Mouse (Mus musculus) mesoderm, embryonic 11.5 days (tissue): Measurements from ENCODE around the gene Syap1.
"Not testable (repeated sequence)": the region's sequence is repeated elsewhere in the genome, so short reads cannot be mapped to it uniquely, and the experiment has no call there.

Source experiments
- DNase-seq: peaks from one replicate; pipeline ENCODE4 v3.0.0-alpha.2; 2012; ENCODE audit warnings: low read depth, low spot score

The Syap1 gene

GRCm38 (mm10) chrX:162830313-162830712 lies 57.9 kb downstream of the Syap1 start:
- DNase-seq, result not testable (repeated sequence)

- no peak for DNase-seq
Observed at GRCm38 (mm10) chrX:162829741-162830140, 58.5 kb downstream of the Syap1 start.

- peak; percentile 96 for DNase-seq
Observed at GRCm38 (mm10) chrX:162829203-162829708, 59.0 kb downstream of the Syap1 start, which contains the start of gene Txlng. TSS of gene Txlng (minus strand) at chrX:162829454.

GRCm38 (mm10) chrX:162828783-162829182 lies 59.5 kb downstream of the Syap1 start:
- no peak for DNase-seq

- no peak for DNase-seq
Observed at GRCm38 (mm10) chrX:162828016-162828415, 60.2 kb downstream of the Syap1 start.
